Mouse (Mus musculus): ENCODE measurements around the gene C1qtnf5.
"Not testable (repeated sequence)": the region's sequence is repeated elsewhere in the genome, so short reads cannot be mapped to it uniquely, and the experiment has no call there.

C1qtnf5 gene

GRCm38 (mm10) chr9:44106596-44106995, 449 bp upstream of the C1qtnf5 start:
- no peak for DNase-seq (ENCODE audit: low read depth)

DNA sequence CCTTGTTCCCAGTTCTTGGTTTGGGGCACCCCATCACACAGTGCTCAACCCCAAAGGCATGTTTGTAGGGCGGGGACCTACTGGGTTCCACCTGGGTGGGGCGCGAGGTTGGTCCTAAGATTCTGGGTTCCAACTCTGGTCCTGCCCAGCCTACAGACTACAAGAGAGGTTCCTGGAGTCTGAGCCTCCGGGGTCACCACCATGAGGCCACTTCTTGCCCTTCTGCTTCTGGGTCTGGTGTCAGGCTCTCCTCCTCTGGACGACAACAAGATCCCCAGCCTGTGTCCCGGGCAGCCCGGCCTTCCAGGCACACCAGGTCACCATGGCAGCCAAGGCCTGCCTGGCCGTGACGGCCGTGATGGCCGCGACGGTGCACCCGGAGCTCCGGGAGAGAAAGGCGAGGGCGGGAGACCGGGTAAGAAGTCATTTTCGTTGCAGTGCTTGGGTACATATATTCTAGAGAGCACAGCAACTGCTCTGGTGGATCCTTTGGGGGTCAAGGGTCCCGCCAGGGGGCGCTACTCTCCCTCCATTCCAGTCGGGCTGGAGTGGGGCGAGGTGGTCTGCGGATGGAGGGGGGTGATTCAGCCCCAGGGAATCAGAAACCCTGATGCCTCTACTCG, 623 bp downstream of the C1qtnf5 start:
- no peak for DNase-seq (ENCODE audit: low read depth)

GRCm38 (mm10) chr9:44108269-44109055, 1.4 kb downstream of the C1qtnf5 start:
- DNase-seq (ENCODE audit: low read depth), result no peak

DNA sequence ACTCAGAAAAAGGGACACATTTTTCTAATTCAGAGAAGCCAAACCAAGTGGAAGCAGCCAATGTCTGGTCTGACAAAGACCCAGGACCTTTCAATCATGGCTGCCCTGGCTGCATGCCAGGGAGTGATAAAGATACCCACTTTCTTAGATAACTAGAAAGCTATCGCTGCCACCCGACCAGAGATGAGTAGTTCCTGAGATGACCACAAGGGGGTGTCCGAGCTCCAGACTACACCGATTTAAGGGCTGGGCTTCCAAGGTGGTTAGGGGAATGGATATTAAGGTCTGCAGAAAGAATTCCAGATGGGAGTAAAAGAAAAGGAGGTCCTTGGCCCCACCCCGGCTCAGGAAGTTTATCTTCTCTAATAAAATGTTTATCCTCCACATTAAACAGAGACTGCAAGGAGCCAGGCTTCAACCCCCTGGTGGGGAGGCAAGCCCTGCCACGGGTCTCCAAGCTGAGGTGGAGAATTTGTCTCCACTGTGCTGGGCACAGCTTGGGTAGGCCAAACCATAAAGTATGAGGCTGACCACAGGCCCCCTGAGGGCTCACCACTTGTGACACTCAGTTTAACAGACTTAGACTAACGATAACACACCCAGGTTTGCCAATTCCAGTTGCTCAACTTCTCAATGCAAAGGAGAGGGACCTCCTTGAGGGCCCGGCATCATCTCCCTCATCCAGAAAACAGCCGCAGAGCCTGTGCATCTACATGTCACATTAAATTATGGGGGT, 2.5 kb downstream of the C1qtnf5 start:
- no peak for DNase-seq (ENCODE audit: low read depth)

DNA sequence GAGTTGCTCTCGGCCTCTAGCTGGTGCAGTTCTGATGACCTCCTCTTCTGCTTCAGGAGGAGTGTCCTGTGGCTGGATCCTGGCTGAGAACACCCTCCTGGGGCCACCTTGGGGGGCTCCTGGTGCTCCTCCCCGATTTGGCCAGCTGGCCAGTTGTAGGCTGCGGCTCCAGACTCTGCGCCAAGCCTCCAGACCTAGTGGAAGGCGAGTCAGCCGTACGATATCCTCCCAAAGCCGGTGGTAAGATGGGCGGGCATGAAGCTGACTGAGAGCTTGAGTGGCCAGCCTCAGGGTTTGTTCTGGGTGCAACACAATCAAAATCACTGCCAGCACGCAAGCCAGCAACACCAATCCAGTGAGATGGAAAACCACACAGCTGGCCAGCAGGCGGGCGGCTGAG, 4.9 kb downstream of the C1qtnf5 start:
- not testable (repeated sequence) for DNase-seq (ENCODE audit: low read depth)

- DNase-seq (ENCODE audit: low read depth), result peak; percentile 97
Measured at GRCm38 (mm10) chr9:44113105-44113789, 6.2 kb downstream of the C1qtnf5 start, which contains the start of the genes Gm49380 and Rnf26. TSS of gene Gm49380 (minus strand) at chr9:44113500. TSS of gene Rnf26 (minus strand) at chr9:44113517.

DNA sequence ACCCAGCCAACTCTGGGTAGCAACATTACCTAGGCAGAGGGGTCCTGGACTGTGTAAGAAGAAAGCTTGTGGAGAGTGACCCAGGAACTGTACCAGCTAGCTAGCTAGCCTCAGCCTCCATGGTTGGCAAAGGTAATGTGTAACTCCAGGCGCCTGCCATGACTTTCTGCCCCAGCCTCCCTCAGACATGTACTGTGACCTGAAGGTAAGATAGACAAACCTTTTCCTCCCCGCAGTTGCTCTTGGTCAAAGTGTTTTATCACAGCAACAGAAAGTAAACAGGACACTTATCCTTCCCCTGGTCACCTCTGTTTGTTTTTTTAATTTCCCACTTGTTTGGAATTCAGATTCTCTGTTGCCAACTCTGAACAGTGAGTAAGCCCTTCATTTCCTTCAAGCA, 7.4 kb downstream of the C1qtnf5 start:
- DNase-seq (ENCODE audit: low read depth), result no peak

DNA sequence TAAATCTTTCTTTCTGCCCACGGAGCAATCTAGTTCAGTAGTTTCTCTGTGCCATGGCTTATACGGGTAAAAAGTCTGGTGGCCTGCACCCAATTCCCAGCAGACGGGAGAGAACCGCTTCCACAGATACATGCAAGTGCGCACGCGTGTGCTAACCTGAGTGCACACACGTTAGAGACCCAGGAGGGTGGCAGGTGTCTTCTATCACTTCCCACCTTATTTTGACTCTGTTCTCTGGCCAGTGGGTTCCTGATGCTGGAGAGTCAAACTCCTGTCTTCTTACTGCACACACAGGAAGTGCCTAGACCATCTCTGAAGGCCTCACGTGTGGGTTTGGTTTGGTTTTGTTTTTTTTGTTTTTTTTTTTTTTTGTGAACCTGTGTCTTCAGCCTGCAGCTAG, 8.6 kb downstream of the C1qtnf5 start:
- no peak for DNase-seq (ENCODE audit: low read depth)

DNA sequence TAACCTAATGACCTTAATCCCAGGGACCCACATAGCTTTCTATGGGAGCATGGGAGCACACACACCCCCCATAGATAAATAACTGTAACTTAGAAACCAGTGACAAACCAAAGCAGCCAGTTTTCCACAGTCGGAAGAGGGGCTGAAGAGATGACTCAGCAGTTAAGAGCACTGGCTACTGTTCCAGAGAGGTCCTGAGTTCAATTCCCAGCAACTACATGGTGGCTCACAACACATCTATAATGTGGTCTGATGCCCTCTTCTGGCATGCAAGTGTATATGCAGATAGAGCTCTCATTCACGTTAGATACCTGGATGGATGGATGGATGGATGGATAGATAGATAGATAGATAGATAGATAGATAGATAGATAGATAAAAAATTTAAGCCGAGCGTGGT, 9.1 kb downstream of the C1qtnf5 start:
- DNase-seq (ENCODE audit: low read depth), result no peak

DNA sequence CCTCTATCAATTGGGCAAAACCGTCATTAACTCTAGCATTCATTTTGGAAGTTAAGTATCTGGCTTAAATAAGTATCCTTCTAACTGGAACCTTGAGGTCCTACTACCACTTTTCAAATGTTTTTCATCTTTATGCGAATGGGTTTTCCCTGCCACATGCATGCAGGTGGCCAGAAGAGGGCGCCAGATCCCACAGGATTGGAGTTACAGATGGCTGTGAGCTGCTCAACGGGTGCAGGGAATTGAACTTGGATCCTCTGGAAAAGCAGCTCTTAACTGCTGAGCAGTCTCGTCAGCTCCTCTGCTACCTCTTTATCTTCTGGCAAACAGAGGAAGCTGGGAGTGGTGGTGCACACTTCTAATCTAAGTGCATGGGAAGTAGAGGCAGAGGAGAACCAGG, 12.0 kb downstream of the C1qtnf5 start:
- no peak for DNase-seq (ENCODE audit: low read depth)

- no peak for DNase-seq (ENCODE audit: low read depth)
Measured at GRCm38 (mm10) chr9:44119948-44120465, 13.0 kb downstream of the C1qtnf5 start.

GRCm38 (mm10) chr9:44124317-44124716, 17.3 kb downstream of the C1qtnf5 start:
- no peak for DNase-seq (ENCODE audit: low read depth)

DNA sequence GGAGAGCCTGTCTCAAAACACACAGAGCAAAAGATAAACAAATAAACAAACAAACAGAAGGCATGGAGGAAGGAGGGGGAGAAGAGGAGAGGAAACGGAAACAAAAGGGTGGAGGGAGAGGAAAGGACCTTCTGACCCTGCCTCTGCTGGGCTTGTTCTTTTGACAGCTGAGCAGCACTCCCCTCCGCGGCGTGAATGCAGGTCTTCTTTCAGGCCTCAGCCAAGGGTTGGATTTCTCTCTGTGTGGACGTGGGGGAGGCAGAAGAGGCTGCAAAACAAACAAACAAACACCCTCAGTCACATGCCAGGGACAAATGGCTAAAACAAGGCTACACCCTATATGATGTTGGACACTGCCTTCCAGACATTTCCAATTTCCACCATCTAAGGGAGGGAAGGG, 18.0 kb downstream of the C1qtnf5 start:
- no peak for DNase-seq (ENCODE audit: low read depth)

- DNase-seq (ENCODE audit: low read depth), result peak; percentile 67
Measured at GRCm38 (mm10) chr9:44125546-44126428, 18.7 kb downstream of the C1qtnf5 start.

DNA sequence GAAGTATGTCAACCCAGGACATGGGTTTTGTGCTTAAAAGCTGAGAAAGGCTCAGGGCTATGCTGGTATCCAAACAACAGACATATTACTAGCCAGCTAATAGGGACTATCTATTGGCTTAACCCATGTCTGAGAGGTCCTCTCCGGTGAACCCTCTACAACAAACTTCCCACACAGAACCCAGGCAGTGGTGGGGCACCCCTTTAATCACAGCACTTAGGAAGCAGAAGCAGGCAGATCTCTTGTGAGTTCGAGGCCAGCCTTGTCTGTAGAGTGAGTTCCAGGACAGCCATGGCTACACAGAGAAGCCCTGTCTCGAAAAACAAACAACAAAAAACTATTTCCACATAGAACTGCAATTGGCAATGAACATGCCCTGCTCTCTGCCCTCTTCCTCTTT, 19.7 kb downstream of the C1qtnf5 start:
- DNase-seq (ENCODE audit: low read depth), result no peak

- no peak for DNase-seq (ENCODE audit: low read depth)
Measured at GRCm38 (mm10) chr9:44127351-44127801, 20.3 kb downstream of the C1qtnf5 start.

DNA sequence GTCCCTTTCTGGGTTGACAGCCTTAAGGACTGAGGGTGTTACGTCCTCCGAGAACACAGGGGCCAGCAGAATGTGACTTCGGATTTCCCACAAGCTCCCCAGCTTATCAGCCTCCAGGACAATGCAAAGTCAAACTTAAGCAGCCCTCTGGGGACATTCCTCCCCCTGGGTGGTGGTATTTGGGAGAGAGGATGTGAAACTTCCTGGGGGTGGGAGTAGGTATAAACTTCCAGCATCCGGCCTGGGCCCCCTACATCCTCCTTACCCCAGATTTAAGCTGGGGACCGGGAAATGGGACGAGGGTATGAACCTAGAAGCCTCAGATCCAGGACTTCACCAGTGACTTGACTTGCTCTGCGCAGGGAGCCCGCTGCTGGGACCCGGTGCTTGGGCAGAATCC, 22.6 kb downstream of the C1qtnf5 start:
- DNase-seq (ENCODE audit: low read depth), result no peak

DNA sequence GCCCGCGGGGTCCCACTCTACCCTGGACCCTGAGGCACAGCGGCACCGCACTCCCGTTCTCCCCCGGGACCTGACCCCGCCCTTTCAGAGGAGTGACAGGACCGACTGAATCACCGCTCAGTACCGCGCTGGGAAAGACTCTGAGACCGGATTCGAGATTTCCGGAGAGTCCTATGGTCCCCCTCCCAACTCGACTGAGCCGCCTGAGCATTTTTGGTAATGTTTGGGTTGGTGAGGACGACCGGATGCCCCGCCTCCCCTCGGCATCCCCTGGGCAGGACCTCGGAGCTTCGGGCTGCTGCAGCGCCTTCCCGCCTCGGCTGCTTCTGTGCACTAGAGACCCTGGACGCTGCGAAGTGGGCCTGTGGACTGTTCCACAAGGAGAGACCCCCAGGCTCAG, 23.0 kb downstream of the C1qtnf5 start:
- no peak for DNase-seq (ENCODE audit: low read depth)

DNA sequence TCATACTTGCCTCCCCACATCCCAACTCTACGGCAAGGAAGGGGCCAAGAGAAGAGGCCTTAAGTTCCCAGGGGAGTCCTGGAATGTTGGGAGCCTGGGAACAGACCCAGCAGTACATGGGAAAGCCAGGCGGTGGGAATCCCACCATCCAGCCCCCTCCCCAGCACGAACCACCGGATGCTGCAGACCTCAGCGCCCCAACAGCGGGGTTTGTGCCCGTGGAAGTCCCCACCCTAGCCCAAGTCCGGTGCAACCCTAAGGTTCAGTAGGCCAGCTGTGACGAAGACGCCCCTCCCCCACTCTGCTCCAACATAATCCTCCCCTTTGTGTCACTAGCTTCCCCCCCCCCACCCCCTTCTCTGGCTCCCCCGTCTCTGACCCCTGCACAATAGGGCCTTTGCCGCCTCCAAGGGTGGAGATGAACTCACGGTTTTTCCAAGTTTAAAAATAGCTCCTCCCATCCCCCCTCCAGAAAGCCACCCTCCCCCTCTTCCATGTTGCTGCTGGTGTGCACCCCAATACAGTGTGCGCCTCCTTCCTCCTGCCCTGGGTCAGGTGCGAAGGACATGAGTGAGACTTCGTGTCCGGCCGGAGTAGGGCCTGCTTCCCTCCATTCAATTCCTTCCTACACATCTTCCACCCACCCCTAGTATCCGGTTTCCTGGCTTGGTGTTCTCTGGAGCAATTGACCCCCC, 23.7 kb downstream of the C1qtnf5 start:
- DNase-seq (ENCODE audit: low read depth), result no peak

DNA sequence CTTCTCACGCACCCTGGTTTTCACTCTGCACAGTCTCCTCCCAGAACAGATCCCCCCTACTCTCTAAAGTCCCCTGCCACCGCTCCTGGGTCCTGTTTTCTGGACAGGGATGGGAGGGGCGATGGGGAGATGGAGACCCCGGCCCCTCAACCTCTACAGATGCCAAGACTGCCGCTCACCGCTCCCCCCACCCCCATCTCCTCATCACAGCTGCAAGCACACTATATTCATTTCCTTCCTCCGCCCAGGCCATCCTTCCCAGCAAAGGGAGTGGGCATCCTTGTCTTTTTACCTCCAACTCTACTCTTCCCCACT, 24.2 kb downstream of the C1qtnf5 start:
- DNase-seq (ENCODE audit: low read depth), result no peak

DNA sequence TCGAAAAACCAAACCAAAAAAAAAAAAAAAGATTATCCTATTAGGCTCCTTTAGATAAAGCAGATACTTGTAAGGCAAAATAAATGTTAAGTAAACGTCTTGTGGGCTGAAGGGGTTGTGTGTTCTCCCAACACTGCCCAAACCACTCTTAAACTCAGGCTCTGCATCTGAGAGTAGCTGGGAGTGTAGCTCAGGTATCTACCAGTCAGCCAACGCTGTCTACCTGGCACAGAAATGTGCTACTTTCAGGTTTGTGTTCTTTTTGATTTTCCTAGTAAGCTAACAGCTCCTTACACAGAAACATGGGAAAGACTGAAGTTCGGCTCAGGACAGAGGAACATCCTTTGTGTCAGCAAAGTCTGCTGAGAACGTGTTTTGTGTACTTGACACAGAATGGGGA, 25.2 kb downstream of the C1qtnf5 start:
- no peak for DNase-seq (ENCODE audit: low read depth)

All from fibroblast of lung, adult 2 months (primary cell).